Mouse (Mus musculus) spleen, adult 2 months (tissue): Measurements from ENCODE around the gene Inpp4b.

Experiments used
- CTCF ChIP-seq: fragments of 200-500 bp; IDR thresholded peaks from 2 replicates; pipeline ENCODE4 v1.5.1; 2011; ENCODE audit warnings: mild to moderate bottlenecking, inconsistent platforms; ENCODE audit not compliant: insufficient read depth, insufficient read length, insufficient replicate concordance; ENCODE audit errors: extremely low read depth
- POLR2A ChIP-seq: fragments of 200-500 bp; IDR thresholded peaks from 2 replicates; pipeline ENCODE4 v1.6.1; 2011; ENCODE audit warnings: low read depth, low read length, inconsistent platforms

DNA sequence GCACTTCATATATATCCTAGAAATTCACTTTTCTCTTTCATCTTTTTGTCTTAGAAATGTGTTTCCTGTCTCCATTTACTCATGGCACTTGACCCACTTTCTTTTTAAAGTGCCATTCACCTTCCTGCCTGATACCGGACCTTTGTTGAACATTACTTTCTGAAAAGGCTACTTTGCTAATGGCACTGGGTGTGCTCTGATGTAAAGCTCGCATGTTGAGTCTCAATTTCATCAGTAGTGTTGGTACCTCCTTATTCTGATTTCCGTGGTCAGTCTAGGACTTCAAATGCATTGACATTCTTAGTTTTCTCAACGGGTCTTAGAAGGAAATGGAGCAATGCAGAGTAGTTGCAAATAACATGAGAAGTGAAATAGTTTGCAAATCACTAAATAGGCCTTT lies 266.7 kb downstream of the Inpp4b start:
- TF ChIP-seq POLR2A (no peak), CTCF (no peak)
